Mouse (Mus musculus) brain, adult 2 months (tissue): Measurements from ENCODE around the gene Acsm1.
A peak's percentile ranks its signal among the peaks of the same experiment; 100 is the strongest.
"Not testable (repeated sequence)": the region's sequence is repeated elsewhere in the genome, so short reads cannot be mapped to it uniquely, and the experiment has no call there.

Source experiments
- DNase-seq: peaks from one replicate; pipeline ENCODE4 v3.0.0; 2011; ENCODE audit warnings: low read depth, low spot score

Acsm1 gene

GRCm38 (mm10) chr7:119606664-119607076 lies at the start of gene Acsm1:
Gene Acsm1, plus strand, starts transcription at chr7:119607026.
- no peak for DNase-seq

GRCm38 (mm10) chr7:119559789-119560451 lies 46.9 kb upstream of the Acsm1 start:
- DNase-seq = no peak

GRCm38 (mm10) chr7:119560452-119560835 lies 46.4 kb upstream of the Acsm1 start:
- DNase-seq = no peak

- DNase-seq = no peak
These were observed 45.4 kb upstream of the Acsm1 start for GRCm38 (mm10) chr7:119561441-119561840.

- not testable (repeated sequence) for DNase-seq
These were observed 44.4 kb upstream of the Acsm1 start for GRCm38 (mm10) chr7:119562476-119562875.

- no peak for DNase-seq
These were observed 12.2 kb upstream of the Acsm1 start for GRCm38 (mm10) chr7:119594530-119595107.

GRCm38 (mm10) chr7:119595306-119595705 lies 11.5 kb upstream of the Acsm1 start:
- DNase-seq = no peak

- DNase-seq = no peak
These were observed 10.3 kb upstream of the Acsm1 start for GRCm38 (mm10) chr7:119596536-119596935.

- DNase-seq = no peak
These were observed 5.5 kb upstream of the Acsm1 start for GRCm38 (mm10) chr7:119601195-119601953.

- DNase-seq = no peak
These were observed 4.9 kb upstream of the Acsm1 start for GRCm38 (mm10) chr7:119601954-119602317.

GRCm38 (mm10) chr7:119604903-119605483 lies 1.8 kb upstream of the Acsm1 start:
- no peak for DNase-seq

- no peak for DNase-seq
These were observed 731 bp upstream of the Acsm1 start for GRCm38 (mm10) chr7:119605926-119606663.

- DNase-seq = no peak
These were observed 1.1 kb downstream of the Acsm1 start for GRCm38 (mm10) chr7:119607796-119608515.

- peak; percentile 4 for DNase-seq
These were observed 9.7 kb downstream of the Acsm1 start for GRCm38 (mm10) chr7:119616531-119616930.

GRCm38 (mm10) chr7:119617593-119617992 lies 10.8 kb downstream of the Acsm1 start:
- DNase-seq = no peak

GRCm38 (mm10) chr7:119618209-119618935 lies 11.5 kb downstream of the Acsm1 start:
- DNase-seq = no peak

GRCm38 (mm10) chr7:119620157-119620556 lies 13.3 kb downstream of the Acsm1 start:
- no peak for DNase-seq

GRCm38 (mm10) chr7:119638773-119639172 lies 31.9 kb downstream of the Acsm1 start:
- DNase-seq = no peak

- no peak for DNase-seq
These were observed 35.5 kb downstream of the Acsm1 start for GRCm38 (mm10) chr7:119642307-119642706.

GRCm38 (mm10) chr7:119667893-119668292 lies 61.1 kb downstream of the Acsm1 start:
- DNase-seq = no peak
